Mouse (Mus musculus): Measurements from ENCODE around the gene Cd81. TPM values are rescaled to one million over a fixed set of nuclear protein-coding genes. Genes with fewer than 3 reads are reported as not detected.
A peak's percentile ranks its signal among the peaks of the same experiment; 100 is the strongest.

Cd81 gene
- total RNA-seq, 2 experiments from 2014 or later: 65.9 to 80.4 TPM

DNA sequence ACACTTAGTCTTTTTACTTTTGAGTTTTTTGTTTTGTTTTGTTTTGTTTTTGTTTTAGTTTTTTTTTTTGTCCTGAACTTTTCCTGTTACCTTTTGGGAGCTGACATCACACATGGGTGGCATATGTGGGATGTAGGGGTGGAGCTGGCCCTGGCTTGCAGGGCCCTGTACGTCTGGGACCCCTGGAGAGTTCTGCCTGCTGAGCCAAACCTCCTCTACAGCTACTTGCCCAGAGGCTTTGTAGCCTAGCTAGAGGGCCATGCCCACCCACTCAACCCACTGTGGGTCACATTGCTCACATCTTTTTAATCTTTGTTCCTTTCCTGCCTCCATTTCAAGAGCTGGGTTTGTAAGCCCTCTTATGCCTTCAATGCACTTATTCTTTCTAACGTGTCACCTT, 14.9 kb downstream of the Cd81 start:
- no peak for ATAC-seq (replicated peaks; ENCODE audit: low FRiP score, poor library complexity, severe bottlenecking)

- no peak for ATAC-seq (replicated peaks; ENCODE audit: low FRiP score, poor library complexity, severe bottlenecking)
Measured at GRCm38 (mm10) chr7:143067897-143068296, 15.4 kb downstream of the Cd81 start.

DNA sequence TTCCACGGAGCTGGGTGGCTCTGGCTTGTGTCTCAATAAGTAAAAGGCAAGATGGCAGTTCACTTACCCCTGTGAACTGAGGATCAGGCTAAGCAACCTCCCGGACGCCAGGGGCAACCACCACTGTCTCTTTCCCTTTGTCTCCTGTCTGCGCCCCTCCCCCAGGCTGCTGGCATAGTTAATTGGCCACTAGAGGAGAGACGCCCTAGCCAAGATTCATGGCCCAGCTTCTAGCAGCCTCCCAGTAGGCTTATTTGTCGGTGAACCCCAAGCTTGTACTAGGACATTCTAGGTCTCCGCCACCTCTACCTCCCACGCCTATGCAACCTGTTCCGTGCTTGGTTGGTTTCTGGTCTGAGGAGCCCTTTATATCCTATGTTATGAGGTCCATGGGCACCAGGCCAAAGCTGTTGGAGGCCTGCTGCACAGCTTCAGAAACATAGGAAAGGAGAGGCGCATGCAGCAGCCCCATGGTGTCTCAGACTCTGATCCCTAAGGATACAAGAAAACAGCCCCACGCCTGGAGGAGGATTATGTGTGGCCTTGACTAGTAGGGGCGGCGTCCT, 15.9 kb downstream of the Cd81 start:
- no peak for ATAC-seq (replicated peaks; ENCODE audit: low FRiP score, poor library complexity, severe bottlenecking)

DNA sequence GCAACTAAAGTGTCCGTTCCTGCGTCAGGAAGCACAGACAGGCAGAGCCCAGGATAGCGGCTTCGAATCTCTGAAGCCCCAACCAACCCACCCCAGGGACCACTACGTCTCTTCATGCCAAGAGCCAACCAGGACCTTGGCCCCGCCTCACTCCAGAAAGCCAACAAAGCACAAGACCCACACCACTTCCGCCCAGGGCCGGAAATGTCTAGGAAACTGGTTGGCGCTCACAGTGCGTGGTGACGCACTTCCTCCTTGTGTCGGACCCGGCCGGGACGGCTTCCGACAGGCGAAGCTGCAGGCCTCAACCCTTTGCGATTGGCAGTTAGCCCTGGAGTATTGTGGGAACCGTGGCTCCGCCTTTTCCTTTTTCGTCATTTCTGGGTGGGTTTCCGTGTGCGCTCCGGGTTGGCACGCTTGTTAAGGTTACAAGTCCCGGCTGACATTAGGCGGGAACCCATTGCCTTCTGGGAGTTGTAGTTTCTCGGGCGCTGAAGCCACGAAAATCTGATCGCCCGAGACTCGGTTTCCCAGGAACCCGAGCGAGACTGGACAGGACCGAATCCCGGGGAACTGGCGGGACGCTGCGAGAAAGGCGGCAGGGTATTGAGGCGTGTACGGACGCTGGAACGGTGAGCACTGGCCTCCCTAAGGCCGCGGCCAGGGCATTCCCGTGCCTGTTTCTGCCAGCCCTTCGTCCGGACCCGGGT, 16.5 kb downstream of the Cd81 start, which contains the start of gene Tssc4:
Gene Tssc4, plus strand, starts transcription at position 368 of the 710 bp plus-strand sequence.
- peak; percentile 88 for ATAC-seq (replicated peaks; ENCODE audit: low FRiP score, poor library complexity, severe bottlenecking)

- ATAC-seq (replicated peaks; ENCODE audit: low FRiP score, poor library complexity, severe bottlenecking): peak; percentile 45
Measured at GRCm38 (mm10) chr7:143069751-143070400, 17.3 kb downstream of the Cd81 start.

DNA sequence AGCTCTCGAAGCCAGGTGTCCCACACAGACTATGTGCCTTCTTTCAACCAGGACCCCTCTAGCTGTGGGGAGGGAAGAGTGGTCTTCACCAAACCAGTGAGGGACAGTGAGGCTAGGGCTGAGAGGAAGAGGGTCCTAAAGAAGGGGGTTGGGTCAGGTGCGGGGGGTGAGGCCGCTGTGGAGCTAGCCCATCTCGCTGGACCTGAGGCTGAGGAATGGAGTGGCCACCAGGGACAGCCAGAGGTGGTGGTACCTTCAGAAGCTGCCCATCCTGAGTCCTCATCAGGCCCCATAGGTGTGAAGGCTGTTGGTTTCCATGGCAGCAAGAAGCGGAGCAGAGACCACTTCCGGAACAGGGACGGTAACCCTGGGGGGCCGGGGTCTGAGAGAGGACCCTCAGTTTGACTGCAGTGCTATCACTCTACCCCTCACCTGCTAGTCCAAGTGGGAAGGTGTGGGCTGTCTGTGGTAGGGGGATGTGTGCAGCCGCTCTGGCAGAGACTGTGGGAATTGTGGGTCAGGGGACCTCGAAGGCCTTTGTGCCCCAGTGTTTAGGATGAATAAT, 18.0 kb downstream of the Cd81 start:
- no peak for ATAC-seq (replicated peaks; ENCODE audit: low FRiP score, poor library complexity, severe bottlenecking)

DNA sequence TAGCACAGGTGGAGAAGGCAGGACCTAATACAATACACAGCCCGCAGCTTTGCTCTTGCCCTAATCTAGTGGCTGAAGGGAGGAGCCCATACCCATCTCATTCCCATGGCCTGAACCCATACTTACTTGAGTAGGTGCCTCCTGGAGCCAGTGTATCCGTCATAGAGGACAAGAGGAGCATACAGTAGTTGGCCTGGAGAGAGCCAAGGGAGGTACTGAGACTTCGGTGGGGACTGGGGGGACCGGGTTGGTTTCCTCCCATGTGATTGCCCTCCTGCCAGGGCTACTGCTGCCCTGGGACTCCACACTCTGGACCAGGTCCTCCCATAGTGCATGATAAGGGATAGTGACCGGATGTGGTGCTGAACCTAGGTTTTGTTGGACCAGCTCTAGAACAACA, 20.1 kb downstream of the Cd81 start:
- no peak for ATAC-seq (replicated peaks; ENCODE audit: low FRiP score, poor library complexity, severe bottlenecking)

DNA sequence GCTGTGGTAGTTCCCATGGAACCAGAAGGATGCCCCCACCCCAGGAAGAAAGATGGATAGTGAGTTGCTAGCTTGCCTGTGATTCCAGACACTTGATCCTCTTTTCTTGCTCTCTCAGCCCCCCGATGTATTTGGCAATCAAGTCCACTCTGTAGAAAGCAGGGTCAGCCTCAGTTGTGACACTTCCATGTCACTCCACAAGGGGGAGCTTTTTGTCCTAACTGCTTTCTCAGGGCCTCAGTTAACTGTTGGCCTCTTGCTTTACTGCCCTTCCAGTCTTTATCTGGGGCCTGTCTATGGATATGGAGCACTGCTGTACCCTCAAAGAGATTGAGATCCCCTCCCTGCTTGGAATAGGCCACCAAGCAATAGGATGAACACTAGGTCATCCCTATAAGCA, 20.5 kb downstream of the Cd81 start:
- ATAC-seq (replicated peaks; ENCODE audit: low FRiP score, poor library complexity, severe bottlenecking): no peak

DNA sequence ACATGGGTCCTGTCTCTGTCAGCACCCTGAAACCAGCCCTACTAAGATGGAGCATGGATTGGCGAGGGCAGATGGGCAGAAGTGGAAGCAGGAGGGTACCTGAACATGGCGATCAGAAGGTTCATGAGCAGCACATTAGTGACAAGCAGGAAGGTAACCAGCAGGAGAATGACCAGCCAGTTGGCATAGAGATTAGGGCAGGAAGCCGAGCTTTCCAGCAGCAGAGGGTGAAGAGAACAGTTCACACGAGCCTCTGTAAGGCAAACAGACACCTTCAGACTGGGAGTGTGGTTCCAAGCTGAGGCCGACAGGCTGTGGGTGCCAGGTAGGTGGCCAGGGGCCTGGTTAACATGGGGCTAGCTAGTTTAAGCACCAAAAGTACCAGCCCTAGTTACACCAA, 22.9 kb downstream of the Cd81 start:
- ATAC-seq (replicated peaks; ENCODE audit: low FRiP score, poor library complexity, severe bottlenecking): no peak

DNA sequence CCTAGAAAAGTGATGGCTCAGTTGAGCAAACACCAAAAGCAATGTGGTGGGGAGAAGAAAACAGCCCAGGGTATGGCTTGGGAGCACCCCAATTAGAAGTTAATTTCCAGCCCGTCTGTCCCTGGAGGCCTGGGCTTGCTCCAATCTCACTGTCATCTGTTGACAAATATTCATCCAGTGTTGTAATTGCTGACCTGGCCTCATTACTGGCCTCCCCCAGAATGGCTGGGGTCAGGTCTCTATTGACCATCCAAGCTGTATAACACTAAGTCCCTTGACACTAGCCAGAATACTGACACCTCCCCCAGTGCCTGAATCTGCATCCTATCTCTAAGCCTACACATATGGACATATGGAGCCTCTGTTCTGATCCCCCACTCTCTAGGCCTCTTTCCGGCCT, 24.8 kb downstream of the Cd81 start:
- no peak for ATAC-seq (replicated peaks; ENCODE audit: low FRiP score, poor library complexity, severe bottlenecking)

DNA sequence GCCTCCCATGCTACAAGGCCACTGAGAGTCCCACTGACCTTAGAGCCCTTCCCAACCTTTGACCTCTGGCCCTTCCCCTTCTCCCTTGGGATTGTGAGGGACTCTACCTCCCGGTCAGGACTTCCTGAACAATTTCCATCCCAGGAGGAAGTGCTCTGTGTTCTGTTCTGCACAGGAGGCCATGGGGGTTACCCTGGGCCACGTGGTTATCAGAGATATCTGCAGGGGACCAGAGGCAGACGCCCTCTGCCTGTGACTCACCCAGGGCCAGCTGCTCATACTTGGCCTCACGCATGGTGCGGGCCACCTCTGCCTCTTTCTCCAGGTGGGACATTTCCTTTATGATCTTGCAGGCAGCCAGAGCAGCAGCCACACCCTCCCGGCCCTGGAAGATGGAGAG, 29.5 kb downstream of the Cd81 start:
- no peak for ATAC-seq (replicated peaks; ENCODE audit: low FRiP score, poor library complexity, severe bottlenecking)

DNA sequence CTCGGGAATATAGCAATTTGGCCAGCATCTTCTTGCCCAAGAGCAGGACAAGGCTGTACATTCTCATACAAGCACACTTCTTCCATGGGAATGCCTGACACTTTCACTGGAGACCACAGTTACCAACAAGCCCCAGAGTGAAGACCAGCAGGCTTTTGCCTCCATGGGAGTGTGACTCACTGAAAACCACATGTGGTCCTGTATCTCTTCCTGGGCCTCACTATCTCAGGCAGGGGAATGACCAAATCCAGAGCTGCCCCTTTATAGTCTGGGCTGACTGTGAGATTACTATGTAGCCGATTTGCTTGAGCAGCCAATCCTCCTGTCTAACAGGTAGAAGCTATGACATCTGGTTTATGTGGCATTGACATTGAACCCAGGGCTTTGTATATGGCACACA, 31.2 kb downstream of the Cd81 start:
- ATAC-seq (replicated peaks; ENCODE audit: low FRiP score, poor library complexity, severe bottlenecking): no peak

DNA sequence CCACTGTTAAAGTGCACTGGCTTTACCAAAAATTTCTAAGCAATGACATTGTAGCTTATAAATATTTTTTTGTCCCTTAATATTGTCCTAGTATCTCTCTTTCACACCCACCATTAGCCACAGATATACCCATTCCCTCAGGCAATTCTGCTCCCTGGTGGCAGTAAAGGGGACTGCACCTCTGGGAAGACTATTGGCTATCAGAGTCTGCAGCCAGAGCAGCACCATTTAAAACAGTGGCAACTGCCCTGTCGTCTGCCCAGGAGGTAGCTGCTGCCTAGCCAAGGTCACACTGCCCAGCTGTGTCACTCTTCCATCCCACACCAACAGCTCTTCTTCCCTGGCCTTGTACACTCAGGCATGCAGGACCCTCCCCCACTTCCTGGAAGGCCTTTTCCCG, 33.8 kb downstream of the Cd81 start:
- ATAC-seq (replicated peaks; ENCODE audit: low FRiP score, poor library complexity, severe bottlenecking): peak; percentile 72

DNA sequence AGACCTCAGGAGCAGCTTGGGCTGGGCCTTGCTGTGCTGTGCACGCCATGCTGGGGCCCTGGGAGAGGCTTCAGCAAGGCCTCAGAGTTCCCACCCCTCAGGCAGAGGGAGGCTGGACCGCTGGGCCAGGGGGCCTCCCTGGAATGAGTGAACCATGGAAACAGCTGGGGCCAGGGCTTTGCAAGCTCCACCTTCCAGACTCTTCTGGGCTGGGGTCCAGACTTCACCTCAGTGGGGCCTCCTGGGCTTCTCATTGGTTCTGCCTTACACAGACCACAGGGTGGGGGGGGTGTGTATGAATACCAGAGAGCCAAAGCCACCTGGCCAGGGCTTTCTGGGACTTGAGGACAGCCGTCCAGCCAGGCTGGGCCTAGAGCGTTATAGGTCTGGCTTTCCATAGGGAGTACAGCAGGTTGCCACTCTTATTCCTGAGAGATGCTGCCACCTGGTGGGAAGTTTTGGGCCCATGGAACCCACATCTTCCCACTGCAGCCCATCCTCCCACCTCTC, 34.6 kb downstream of the Cd81 start:
- ATAC-seq (replicated peaks; ENCODE audit: low FRiP score, poor library complexity, severe bottlenecking): no peak; the same call in 1 of the 2 replicates

DNA sequence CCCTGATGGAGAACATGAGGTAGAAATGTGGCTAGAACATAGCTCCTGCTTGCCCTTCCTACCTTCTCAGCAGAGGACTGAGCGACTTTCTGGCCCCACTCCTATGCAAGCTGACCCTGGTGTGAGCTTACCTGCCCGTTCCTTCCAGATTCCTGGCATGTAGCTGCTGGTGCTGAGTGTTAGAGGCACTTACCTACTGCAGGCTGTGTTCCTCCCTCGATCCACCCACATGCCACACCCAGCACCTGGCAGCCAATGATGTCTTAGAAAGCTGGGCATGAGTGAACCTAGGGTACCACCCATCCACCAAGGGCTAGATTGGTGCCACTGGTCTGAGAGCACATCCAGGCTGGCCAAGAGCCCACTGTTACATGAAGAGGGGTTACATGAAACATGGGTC, 41.3 kb downstream of the Cd81 start:
- no peak for ATAC-seq (replicated peaks; ENCODE audit: low FRiP score, poor library complexity, severe bottlenecking)

GRCm38 (mm10) chr7:143094592-143095553, 42.3 kb downstream of the Cd81 start, which contains the start of gene Trpm5:
Trpm5 (minus strand) TSS chr7:143094642.
- ATAC-seq (replicated peaks; ENCODE audit: low FRiP score, poor library complexity, severe bottlenecking): no peak

GRCm38 (mm10) chr7:143095554-143095907, 43.0 kb downstream of the Cd81 start:
- ATAC-seq (replicated peaks; ENCODE audit: low FRiP score, poor library complexity, severe bottlenecking): no peak

- no peak for ATAC-seq (replicated peaks; ENCODE audit: low FRiP score, poor library complexity, severe bottlenecking)
Measured at GRCm38 (mm10) chr7:143100759-143101158, 48.2 kb downstream of the Cd81 start.

DNA sequence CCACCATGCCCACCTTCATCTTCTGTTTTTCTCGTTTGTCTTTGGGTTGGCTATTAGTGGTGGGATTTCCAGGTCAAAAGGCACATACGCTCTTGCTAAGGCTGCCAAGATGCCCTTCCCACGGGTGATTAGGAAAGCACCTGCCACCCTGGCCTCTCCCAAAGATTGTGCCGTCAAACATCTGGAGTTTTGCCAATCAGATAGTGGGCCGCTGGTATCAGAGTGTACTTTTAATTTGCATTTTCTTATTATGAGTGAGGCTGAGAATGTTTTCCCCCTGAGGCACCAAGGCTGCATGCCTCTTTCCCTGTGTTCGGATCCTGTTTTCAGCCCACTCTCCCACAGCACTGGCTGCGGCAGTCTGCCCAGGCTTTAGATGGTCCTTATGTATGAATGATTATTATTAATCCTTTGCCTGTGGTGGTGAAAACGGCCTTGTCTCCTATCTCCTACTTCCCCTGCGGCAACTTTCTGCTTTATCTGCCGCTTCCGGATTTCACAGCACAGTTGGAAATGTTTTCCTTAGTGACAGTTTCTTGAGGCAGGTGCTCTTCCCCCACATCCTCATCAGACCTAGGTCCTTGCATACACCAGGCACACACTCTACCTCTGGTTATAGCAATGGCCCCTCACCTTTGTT, 52.8 kb downstream of the Cd81 start:
- ATAC-seq (replicated peaks; ENCODE audit: low FRiP score, poor library complexity, severe bottlenecking): no peak
